Mouse (Mus musculus) 416B (cell line): Measurements from ENCODE around the gene Sorl1.
"Not testable (repeated sequence)": the region's sequence is repeated elsewhere in the genome, so short reads cannot be mapped to it uniquely, and the experiment has no call there.

Source experiments
- DNase-seq: peaks from one replicate; pipeline ENCODE4 v3.0.0; 2011; ENCODE audit warnings: low read depth

Gene Sorl1

GRCm38 (mm10) chr9:42092749-42093148 is 31.3 kb downstream of the Sorl1 start:
- no peak for DNase-seq

- no peak for DNase-seq
These were observed 32.5 kb downstream of the Sorl1 start for GRCm38 (mm10) chr9:42091561-42091960.

GRCm38 (mm10) chr9:42087921-42088320 is 36.2 kb downstream of the Sorl1 start:
- no peak for DNase-seq

- DNase-seq: no peak
These were observed 38.1 kb downstream of the Sorl1 start for GRCm38 (mm10) chr9:42085970-42086369.

GRCm38 (mm10) chr9:42083661-42084067 is 40.4 kb downstream of the Sorl1 start:
- no peak for DNase-seq

- DNase-seq: no peak
These were observed 42.2 kb downstream of the Sorl1 start for GRCm38 (mm10) chr9:42081681-42082530.

- DNase-seq: no peak
These were observed 43.4 kb downstream of the Sorl1 start for GRCm38 (mm10) chr9:42080671-42081070.

GRCm38 (mm10) chr9:42077112-42077845 is 46.8 kb downstream of the Sorl1 start:
- DNase-seq: no peak

- no peak for DNase-seq
These were observed 47.7 kb downstream of the Sorl1 start for GRCm38 (mm10) chr9:42076256-42076849.

- DNase-seq: no peak
These were observed 48.9 kb downstream of the Sorl1 start for GRCm38 (mm10) chr9:42075241-42075640.

- DNase-seq: no peak
These were observed 52.1 kb downstream of the Sorl1 start for GRCm38 (mm10) chr9:42072010-42072409.

GRCm38 (mm10) chr9:42070856-42071255 is 53.2 kb downstream of the Sorl1 start:
- no peak for DNase-seq

- no peak for DNase-seq
These were observed 54.6 kb downstream of the Sorl1 start for GRCm38 (mm10) chr9:42069471-42069870.

GRCm38 (mm10) chr9:42067950-42068349 is 56.1 kb downstream of the Sorl1 start:
- DNase-seq: no peak

GRCm38 (mm10) chr9:42065756-42066155 is 58.3 kb downstream of the Sorl1 start:
- no peak for DNase-seq

- no peak for DNase-seq
These were observed 60.7 kb downstream of the Sorl1 start for GRCm38 (mm10) chr9:42063391-42063790.

- no peak for DNase-seq
These were observed 61.8 kb downstream of the Sorl1 start for GRCm38 (mm10) chr9:42062269-42062668.

GRCm38 (mm10) chr9:42059006-42059405 is 65.1 kb downstream of the Sorl1 start:
- DNase-seq: not testable (repeated sequence)

- no peak for DNase-seq
These were observed 67.5 kb downstream of the Sorl1 start for GRCm38 (mm10) chr9:42056591-42056990.

GRCm38 (mm10) chr9:42055378-42055777 is 68.7 kb downstream of the Sorl1 start:
- no peak for DNase-seq

GRCm38 (mm10) chr9:42054339-42055272 is 69.5 kb downstream of the Sorl1 start:
- no peak for DNase-seq
